Mouse (Mus musculus) layer of hippocampus, adult 9-10 months (tissue): Measurements from ENCODE around the gene Csf2rb2.
"Not testable (repeated sequence)": the region's sequence is repeated elsewhere in the genome, so short reads cannot be mapped to it uniquely, and the experiment has no call there.

Experiments used
- DNase-seq: peaks from one replicate; pipeline ENCODE4 v3.0.0; 2022; ENCODE audit warnings: low spot score

The Csf2rb2 gene

GRCm38 (mm10) chr15:78318338-78319171 is 13.0 kb upstream of the Csf2rb2 start:
- DNase-seq: not testable (repeated sequence)

- DNase-seq: not testable (repeated sequence)
These were observed 8.1 kb upstream of the Csf2rb2 start for GRCm38 (mm10) chr15:78313659-78314058.

GRCm38 (mm10) chr15:78312421-78313233 is 7.1 kb upstream of the Csf2rb2 start:
- DNase-seq: not testable (repeated sequence)

GRCm38 (mm10) chr15:78310971-78311370 is 5.5 kb upstream of the Csf2rb2 start:
- no peak for DNase-seq

GRCm38 (mm10) chr15:78309865-78310264 is 4.3 kb upstream of the Csf2rb2 start:
- no peak for DNase-seq

GRCm38 (mm10) chr15:78303665-78304233 is 1.8 kb downstream of the Csf2rb2 start:
- no peak for DNase-seq

- DNase-seq: no peak
These were observed 2.8 kb downstream of the Csf2rb2 start for GRCm38 (mm10) chr15:78302718-78303117.

- no peak for DNase-seq
These were observed 4.7 kb downstream of the Csf2rb2 start for GRCm38 (mm10) chr15:78300773-78301172.

GRCm38 (mm10) chr15:78299641-78300040 is 5.9 kb downstream of the Csf2rb2 start:
- no peak for DNase-seq

- DNase-seq: no peak
These were observed 7.0 kb downstream of the Csf2rb2 start for GRCm38 (mm10) chr15:78298558-78298957.

- DNase-seq: no peak
These were observed 11.8 kb downstream of the Csf2rb2 start for GRCm38 (mm10) chr15:78293716-78294115.

GRCm38 (mm10) chr15:78293228-78293627 is 12.3 kb downstream of the Csf2rb2 start:
- not testable (repeated sequence) for DNase-seq

GRCm38 (mm10) chr15:78289775-78290174 is 15.7 kb downstream of the Csf2rb2 start:
- DNase-seq: not testable (repeated sequence)

GRCm38 (mm10) chr15:78287941-78288340 is 17.6 kb downstream of the Csf2rb2 start:
- DNase-seq: no peak

- DNase-seq: no peak
These were observed 27.2 kb downstream of the Csf2rb2 start for GRCm38 (mm10) chr15:78278308-78278707.

- DNase-seq: no peak
These were observed 34.3 kb downstream of the Csf2rb2 start for GRCm38 (mm10) chr15:78271208-78271607.

- DNase-seq: no peak
These were observed 37.7 kb downstream of the Csf2rb2 start for GRCm38 (mm10) chr15:78267865-78268264.

- no peak for DNase-seq
These were observed 38.1 kb downstream of the Csf2rb2 start for GRCm38 (mm10) chr15:78267441-78267840.

GRCm38 (mm10) chr15:78263286-78263685 is 42.2 kb downstream of the Csf2rb2 start:
- DNase-seq: no peak

- no peak for DNase-seq
These were observed 44.7 kb downstream of the Csf2rb2 start for GRCm38 (mm10) chr15:78260668-78261333.

GRCm38 (mm10) chr15:78258246-78258865 is 47.2 kb downstream of the Csf2rb2 start:
- DNase-seq: no peak
